Mouse (Mus musculus): ENCODE measurements around the gene Hist2h3c2.

GRCm38 (mm10) chr3:96230404-96230803 is 8.5 kb downstream of the Hist2h3c2 start:
- no peak for TF ChIP-seq MAX (IDR thresholded peaks at IDR 0.05)
- TF ChIP-seq CTCF (IDR thresholded peaks at IDR 0.05; ENCODE audit: control insufficient read depth, insufficient read depth, insufficient read length), result no peak
- TF ChIP-seq CEBPB (IDR thresholded peaks at IDR 0.05; ENCODE audit: low read depth), result no peak
- TF ChIP-seq USF1 (IDR thresholded peaks at IDR 0.05; ENCODE audit: low read depth), result no peak
- no peak for TF ChIP-seq MYOD1 (IDR thresholded peaks at IDR 0.05; ENCODE audit: control insufficient read depth, insufficient read length, low read depth)
